Mouse (Mus musculus) adrenal gland, postnatal 36 days (tissue): ENCODE results near the gene Gm20388. TPM values are rescaled to one million over a fixed set of nuclear protein-coding genes. Genes with fewer than 3 reads are reported as not detected.
A peak's percentile ranks its signal among the peaks of the same experiment; 100 is the strongest.

Experiments
- DNase-seq, 2 experiments: peaks; one replicate each; pipeline ENCODE4 v3.0.0; 2021; ENCODE audit warnings: mixed read lengths in 1 of 2
- total RNA-seq, 2 experiments: library from RNA; stranded (reverse); gene quantifications; 2 replicates each; pipeline ENCODE4 v1.2.3; 2021

Gm20388 gene
- total RNA-seq, 2 experiments from 2014 or later: 2.4 to 7.4 TPM

GRCm38 (mm10) chr8:120832022-120832421 lies 921.4 kb downstream of the Gm20388 start:
- peak; percentile 46 to 48 for DNase-seq

GRCm38 (mm10) chr8:120833196-120833595 lies 922.6 kb downstream of the Gm20388 start:
- no peak for DNase-seq

- DNase-seq: no peak
These were observed 928.4 kb downstream of the Gm20388 start for GRCm38 (mm10) chr8:120839031-120839430.

GRCm38 (mm10) chr8:120843084-120843483 lies 932.4 kb downstream of the Gm20388 start:
- DNase-seq: no peak

DNA sequence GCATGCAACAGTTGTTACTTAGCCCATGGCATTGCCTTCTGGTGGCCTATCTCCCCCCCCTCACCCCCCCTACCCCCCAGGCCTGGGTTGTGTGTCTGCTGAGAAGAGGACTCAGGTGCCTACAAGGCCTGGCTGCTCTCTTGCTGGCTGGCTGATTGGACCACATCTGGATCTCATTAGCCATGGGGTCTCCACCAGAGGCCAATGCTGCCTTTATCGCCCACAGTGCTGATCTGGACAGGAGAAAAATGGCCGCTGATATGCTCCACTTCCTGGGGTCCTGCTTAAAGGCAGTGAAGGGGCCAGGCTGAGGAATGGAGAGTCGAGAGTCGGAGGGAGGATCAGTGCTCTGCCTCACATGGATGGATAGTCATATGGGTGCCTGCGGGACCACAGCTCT lies 935.4 kb downstream of the Gm20388 start:
- DNase-seq: no peak

GRCm38 (mm10) chr8:120847279-120847678 lies 936.6 kb downstream of the Gm20388 start:
- DNase-seq: peak in 1 of 2 experiments; percentile 31

DNA sequence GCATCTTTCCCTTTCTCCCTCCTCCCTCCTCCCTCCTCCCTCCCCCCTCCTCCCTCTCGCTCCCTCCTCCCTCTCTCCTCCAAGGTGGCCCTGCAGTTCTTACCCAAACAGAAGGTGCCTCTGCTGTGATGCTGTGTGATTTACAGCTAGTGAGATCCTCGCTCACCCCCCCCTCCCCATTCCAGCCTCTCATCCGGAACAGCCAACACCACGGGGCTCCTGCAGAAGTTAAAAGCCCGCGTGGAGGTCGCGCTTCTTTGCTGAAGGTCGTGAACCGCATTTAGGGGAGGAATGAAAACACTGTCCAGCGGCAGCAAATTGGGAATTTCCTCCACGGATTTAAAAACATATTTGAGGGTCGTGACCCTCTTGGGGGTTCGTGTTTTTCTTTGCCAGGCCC lies 937.1 kb downstream of the Gm20388 start:
- no peak for DNase-seq

- DNase-seq: peak; percentile 67 to 75
These were observed 937.8 kb downstream of the Gm20388 start for GRCm38 (mm10) chr8:120848434-120848833.

DNA sequence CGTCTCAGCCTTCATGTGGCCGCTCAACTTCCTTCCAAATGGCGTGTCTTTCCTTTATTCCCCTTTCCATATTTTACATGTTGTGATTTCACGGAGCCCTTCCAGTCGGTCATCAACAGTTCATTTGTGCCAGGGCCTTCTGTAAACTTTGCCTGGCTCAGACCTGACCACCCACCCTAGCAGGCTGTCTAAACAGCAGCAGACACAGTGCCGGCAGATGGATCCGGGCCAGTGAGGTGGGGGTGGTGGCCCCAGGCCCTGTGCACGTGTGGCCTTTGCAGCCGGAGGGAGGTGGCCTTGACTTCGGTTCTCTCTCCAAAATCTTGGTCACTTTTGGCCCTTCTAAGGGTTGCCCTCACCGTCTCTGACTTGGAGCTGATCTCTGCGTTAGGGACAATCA lies 940.8 kb downstream of the Gm20388 start:
- DNase-seq: no peak

DNA sequence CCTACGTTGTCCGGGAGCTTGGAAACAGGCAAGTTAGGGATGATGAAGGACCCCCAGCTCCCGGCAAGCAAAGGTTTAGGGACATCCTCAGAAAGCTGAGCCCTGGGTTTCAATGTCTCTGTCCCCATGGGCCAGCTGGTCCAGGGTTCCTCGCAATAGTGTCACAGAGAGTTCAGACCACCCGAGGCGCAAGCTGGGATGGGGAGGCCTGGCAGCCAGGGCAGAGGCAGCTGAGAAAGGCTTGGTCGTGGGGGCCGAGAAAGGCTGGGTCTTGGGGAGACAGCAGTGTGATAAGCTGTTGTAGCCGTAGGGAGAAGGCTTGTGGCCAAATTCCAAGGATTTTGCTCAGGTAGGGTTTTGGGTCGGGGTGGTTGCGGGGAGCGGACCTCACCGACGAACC lies 949.2 kb downstream of the Gm20388 start:
- DNase-seq: no peak

DNA sequence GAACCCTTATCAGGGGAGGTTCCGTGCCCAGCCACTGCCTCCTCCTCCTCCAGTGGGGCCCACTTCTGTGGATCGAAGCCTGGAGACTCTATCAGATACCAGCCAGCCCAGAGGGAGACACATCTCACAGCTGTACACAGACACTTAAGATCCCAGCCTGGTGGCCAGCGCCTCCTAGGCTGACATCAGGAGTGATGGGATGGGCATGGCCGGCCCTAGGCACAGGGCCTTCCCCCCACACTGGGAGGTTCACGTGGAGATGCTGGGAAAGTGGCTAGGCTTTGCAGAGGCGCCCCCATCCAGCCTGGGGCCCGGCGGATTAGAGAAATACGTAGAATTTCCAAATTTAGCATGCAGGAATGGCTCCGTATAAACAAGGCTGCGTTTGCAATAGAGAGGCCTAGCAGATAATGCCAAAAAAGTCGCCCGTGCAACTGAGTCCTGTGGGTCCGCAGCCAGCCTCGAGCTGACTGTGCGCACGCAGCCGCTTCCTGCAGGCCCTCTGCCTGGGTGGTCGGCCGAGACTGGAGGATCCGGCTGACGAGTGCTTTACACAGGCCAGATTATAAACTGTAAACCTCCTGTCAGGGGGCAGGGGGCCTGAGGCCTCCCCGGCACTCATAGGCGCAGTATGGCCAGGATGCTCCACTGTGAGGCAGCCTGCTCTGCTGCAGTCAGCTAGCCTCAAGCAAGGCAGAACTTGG lies 949.9 kb downstream of the Gm20388 start:
- DNase-seq: no peak

DNA sequence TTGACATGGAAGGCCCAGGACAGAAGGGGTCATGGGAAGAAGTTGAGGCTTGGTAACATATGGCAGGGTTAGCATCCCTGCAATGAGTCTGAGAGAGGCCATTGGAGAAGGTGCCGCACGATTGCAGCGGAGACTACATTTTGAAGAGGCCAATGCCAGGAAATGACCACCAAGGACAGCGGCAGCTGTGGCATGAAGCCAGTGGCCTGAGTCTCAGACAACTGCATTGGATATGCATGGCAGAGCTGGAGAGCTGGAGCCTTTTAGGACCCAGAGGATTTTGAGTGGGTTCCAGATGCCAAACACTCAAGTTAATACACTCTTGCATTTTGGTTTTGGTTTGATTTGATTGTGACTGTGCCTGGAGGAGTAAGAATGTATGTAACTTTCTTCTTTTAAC lies 953.0 kb downstream of the Gm20388 start:
- DNase-seq: peak; percentile 7 to 10

DNA sequence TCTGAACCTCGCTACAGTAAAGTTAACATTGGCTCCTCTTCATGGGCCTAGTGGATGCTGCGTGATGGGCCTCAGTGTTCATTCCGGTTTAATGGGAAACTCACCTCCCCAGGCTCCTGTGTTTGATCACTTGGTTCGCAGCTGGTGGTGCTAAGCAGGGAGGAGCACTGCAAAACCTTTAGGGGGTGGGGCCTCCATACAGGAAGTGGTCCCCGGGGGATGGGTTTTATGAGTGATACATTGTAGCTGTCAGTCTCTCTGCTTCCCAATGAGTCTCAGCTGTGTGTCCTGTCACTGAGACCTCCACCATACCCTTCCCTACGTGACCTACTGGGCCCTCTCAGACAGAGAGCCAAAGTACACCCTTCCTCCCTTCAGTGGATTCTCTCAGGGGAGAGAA lies 956.7 kb downstream of the Gm20388 start:
- DNase-seq: no peak

- DNase-seq: no peak
These were observed 962.0 kb downstream of the Gm20388 start for GRCm38 (mm10) chr8:120872661-120873060.

- DNase-seq: no peak
These were observed 965.6 kb downstream of the Gm20388 start for GRCm38 (mm10) chr8:120876010-120876918.

DNA sequence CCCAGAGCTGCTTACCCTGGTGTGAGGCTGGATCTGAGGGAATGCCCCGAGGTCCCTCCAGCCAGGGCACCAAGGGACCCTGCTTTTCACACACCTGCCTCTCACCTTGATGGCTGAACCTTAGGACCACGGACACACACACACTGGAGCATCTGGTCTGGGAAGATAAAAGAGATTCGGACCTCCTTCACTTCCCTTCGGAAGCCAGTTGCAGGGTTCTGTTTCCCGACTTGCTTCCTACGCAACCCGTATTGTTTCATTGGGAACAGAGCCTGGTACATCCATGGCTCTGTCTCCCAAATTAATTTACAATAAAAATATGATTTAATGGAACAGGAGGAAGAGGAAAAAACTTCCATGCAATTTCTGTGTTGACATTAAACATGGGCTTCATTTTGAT lies 966.4 kb downstream of the Gm20388 start:
- no peak for DNase-seq

DNA sequence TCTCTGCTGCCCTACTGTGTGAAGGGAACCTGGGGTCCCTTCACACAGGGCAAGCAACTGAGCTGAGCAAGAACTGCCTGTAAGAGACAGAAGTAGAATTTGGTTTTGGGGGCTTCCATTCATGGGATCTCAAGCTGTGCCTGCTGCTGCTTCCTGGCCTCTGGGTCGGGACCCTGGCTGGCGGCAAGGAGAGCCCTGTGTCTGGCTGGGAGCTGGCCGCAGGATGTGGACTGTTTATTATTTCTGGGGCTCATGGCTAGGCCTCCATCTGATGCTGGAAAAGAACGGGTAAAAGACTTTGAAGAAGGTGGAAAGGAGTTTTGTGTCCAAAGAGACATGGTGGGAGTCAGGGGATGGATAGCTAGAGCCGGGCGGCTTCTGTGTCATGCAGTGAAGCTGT lies 969.3 kb downstream of the Gm20388 start:
- no peak for DNase-seq

- DNase-seq: no peak
These were observed 971.0 kb downstream of the Gm20388 start for GRCm38 (mm10) chr8:120881634-120882033.

DNA sequence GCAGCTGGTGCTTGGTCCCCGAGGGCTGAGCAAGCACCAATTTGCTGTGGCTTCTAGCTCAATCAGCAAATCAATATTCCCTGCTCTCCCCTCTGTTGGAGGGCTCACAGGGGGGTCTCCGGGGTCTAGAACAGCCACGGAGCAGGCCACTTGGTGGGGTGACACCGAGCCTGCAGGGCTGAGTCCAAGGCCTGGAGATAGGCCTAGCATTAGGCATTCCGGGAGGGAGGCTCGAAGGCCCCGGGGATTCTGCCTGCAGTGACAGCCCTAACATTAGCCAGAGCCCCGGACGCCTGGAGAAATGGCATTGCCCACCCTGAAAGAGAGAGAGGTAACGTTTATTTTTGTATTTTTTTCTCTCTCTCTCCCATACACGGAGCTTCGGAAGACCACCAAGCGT lies 972.0 kb downstream of the Gm20388 start:
- no peak for DNase-seq

DNA sequence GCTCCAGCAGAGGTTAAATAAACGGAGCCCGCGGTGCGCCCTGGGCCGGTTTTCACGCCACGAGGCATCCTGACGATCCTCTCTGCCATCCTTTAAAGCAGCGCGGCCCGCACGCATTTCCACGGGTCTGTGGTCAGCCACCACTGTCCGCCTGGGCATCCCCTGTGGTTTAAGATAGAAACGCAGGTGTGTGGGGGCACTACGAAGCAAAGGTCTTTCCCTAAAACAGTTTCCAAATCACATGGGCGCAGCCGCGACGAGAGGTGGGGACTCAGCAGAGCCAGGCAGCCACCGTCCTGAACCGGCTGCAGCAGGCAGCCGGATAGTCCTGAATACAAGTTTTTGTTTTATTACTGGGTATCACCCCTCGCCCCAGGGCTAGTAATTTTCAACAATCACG lies 972.7 kb downstream of the Gm20388 start:
- no peak for DNase-seq

- no peak for DNase-seq
These were observed 973.2 kb downstream of the Gm20388 start for GRCm38 (mm10) chr8:120883853-120884252.

DNA sequence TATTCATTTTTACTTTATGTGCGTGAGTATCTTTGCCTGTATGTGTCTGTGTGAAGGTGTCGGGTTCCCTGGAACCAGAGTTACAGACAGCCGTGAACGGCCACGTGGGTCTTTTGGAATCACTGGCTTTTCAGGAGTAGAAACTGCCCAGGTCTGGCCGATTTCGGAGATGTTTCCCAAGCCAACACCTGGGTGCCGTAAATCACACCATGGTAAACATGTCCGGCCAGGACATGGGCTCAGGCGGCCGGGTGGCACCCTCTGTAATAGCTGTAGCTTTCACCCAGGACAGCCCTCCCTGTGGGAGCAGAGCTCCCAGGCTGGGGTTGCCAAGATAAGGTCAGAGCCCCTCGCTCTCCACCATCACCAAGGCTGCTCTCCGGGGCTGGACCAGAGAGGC lies 974.2 kb downstream of the Gm20388 start:
- DNase-seq: no peak

- DNase-seq: peak in 1 of 2 experiments; percentile 11
These were observed 976.6 kb downstream of the Gm20388 start for GRCm38 (mm10) chr8:120887254-120887653.
